Mouse (Mus musculus) ES-E14 (cell line): ENCODE results near the gene Ndufa8. TPM values are rescaled to one million over a fixed set of nuclear protein-coding genes. Genes with fewer than 3 reads are reported as not detected.

Experiments used
- DNase-seq: peaks from one replicate; pipeline ENCODE4 v3.0.0-alpha.2; 2013; ENCODE audit warnings: low read depth, low spot score
- H3K27ac ChIP-seq: 2 replicates; pipeline ENCODE4 v1.5.1; 2012; ENCODE audit warnings: low read depth, mild to moderate bottlenecking, low read length, moderate library complexity, mixed read lengths; ENCODE audit not compliant: poor library complexity, insufficient read depth, severe bottlenecking
- H3K36me3 ChIP-seq: 2 replicates; pipeline ENCODE4 v1.6.1; 2012; ENCODE audit warnings: mild to moderate bottlenecking, low read length, moderate library complexity, mixed read lengths; ENCODE audit not compliant: control insufficient read depth, poor library complexity, insufficient read depth, severe bottlenecking
- H3K4me1 ChIP-seq, 2 experiments: fragments of 150-350 bp in 1 of 2; sonication (generic) in 1 of 2; 2 replicates each; pipeline ENCODE4 v1.6.1; 2012; ENCODE audit warnings: low read length in 2 of 2, mild to moderate bottlenecking in 1 of 2, mixed read lengths in 1 of 2; ENCODE audit not compliant: control insufficient read depth in 2 of 2, insufficient read depth in 2 of 2, poor library complexity in 1 of 2
- H3K4me3 ChIP-seq, 2 experiments: fragments of 150-350 bp in 1 of 2; sonication (generic) in 1 of 2; 2 replicates each; pipeline ENCODE4 v1.5.1; 2012; ENCODE audit warnings: low read length in 2 of 2, low read depth in 1 of 2, mild to moderate bottlenecking in 1 of 2, mixed read lengths in 1 of 2; ENCODE audit not compliant: insufficient read depth in 1 of 2, poor library complexity in 1 of 2, severe bottlenecking in 1 of 2
- H3K9ac ChIP-seq: 2 replicates; pipeline ENCODE4 v1.6.1; 2012; ENCODE audit warnings: low read depth, mild to moderate bottlenecking, low read length, mixed read lengths; ENCODE audit not compliant: poor library complexity, insufficient read depth, severe bottlenecking
- H3K9me3 ChIP-seq: fragments of 150-350 bp; sonication (generic); 2 replicates; pipeline ENCODE4 v1.6.1; 2012; ENCODE audit warnings: low read depth, mild to moderate bottlenecking, low read length; ENCODE audit not compliant: control insufficient read depth, insufficient read depth
- CHD2 ChIP-seq: IDR thresholded peaks from 2 replicates; pipeline ENCODE4 v1.6.1; 2014; ENCODE audit warnings: mild to moderate bottlenecking, low read depth, low read length, inconsistent platforms
- HCFC1 ChIP-seq: IDR thresholded peaks from 2 replicates; pipeline ENCODE4 v1.6.1; 2012; ENCODE audit warnings: low read length, inconsistent platforms, borderline replicate concordance; ENCODE audit not compliant: insufficient read depth
- MAFK ChIP-seq: IDR thresholded peaks from 2 replicates; pipeline ENCODE4 v1.6.1; 2014; ENCODE audit warnings: mild to moderate bottlenecking, low read depth, low read length, inconsistent platforms; ENCODE audit not compliant: insufficient read depth
- ZC3H11A ChIP-seq: IDR thresholded peaks from 2 replicates; pipeline ENCODE4 v1.6.1; 2012; ENCODE audit warnings: low read depth, mild to moderate bottlenecking, inconsistent platforms, low read length, borderline replicate concordance
- ZNF384 ChIP-seq: IDR thresholded peaks from 2 replicates; pipeline ENCODE4 v1.6.1; 2012; ENCODE audit warnings: low read depth, low read length, inconsistent platforms
- in situ Hi-C, 2 experiments: fragments of 600-800 bp; cut with MboI; formaldehyde crosslinking; loops; one replicate each; pipeline ENCODE4 v1.15.1; 2025; ENCODE audit warnings: low sequenced_read_pairs in 2 of 2, inconsistent platforms in 1 of 2; ENCODE audit not compliant: unreplicated experiment in 2 of 2
- total RNA-seq: library from RNA; depleted of rRNA; stranded (reverse); fragments of 300-350 nt; gene quantifications from 2 replicates; pipeline ENCODE4 v1.2.3, GENCODE M21; 2012

Gene Ndufa8
- total RNA-seq, 1 experiment, result 89.0 TPM

GRCm38 (mm10) chr2:36053249-36053648, 4.0 kb upstream of the Ndufa8 start:
- Histone ChIP-seq H3K36me3 (no peaks in the 10 kb centered on the region), H3K4me1 (0 out of 4 replicates have a peak, but pooled peaks cover 0 to under 1% of the 10 kb centered on the region in 2 experiments), H3K9ac (no peak overlapping the region), H3K4me3 (no peak overlapping the region), H3K9me3 (no peaks in the 10 kb centered on the region), H3K27ac (no peak overlapping the region)
- no peak for DNase-seq
- in situ Hi-C loops, result no loop called here
- TF ChIP-seq MAFK (no peak), ZNF384 (no peak), CHD2 (no peak), ZC3H11A (no peak)

- H3K4me1 ChIP-seq, result 0 out of 4 replicates have a peak, but pooled peaks cover 0 to 2% of the 10 kb centered on the region in 2 experiments
- no peak overlapping the region for H3K27ac ChIP-seq
- DNase-seq, result no peak
- no peak overlapping the region for H3K9ac ChIP-seq
- TF ChIP-seq CHD2 (no peak), ZNF384 (no peak), ZC3H11A (no peak), MAFK (no peak), HCFC1 (no peak)
- in situ Hi-C loops, result no loop called here
- H3K4me3 ChIP-seq, result no peak overlapping the region
- H3K9me3 ChIP-seq, result no peaks in the 10 kb centered on the region
- 0 out of 2 replicates have a peak, but pooled peaks cover 2% of the 10 kb centered on the region for H3K36me3 ChIP-seq
Observed at GRCm38 (mm10) chr2:36049567-36049954, 355 bp upstream of the Ndufa8 start.

- Histone ChIP-seq H3K36me3 (peaks cover 7% of the 10 kb centered on the region), H3K4me1 (0 out of 4 replicates have a peak, but pooled peaks cover 0 to 2% of the 10 kb centered on the region in 2 experiments), H3K27ac (no peak overlapping the region), H3K9me3 (no peaks in the 10 kb centered on the region), H3K9ac (peak overlapping the region; percentile 1; the same call in 1 of the 2 replicates), H3K4me3 (peak overlapping the region; percentile 85 to 87)
- TF ChIP-seq ZNF384 (no peak), CHD2 (no peak), HCFC1 (no peak), ZC3H11A (no peak)
- DNase-seq, result no peak
- in situ Hi-C loops, result no loop called here
Observed at GRCm38 (mm10) chr2:36048164-36048563, 1.0 kb downstream of the Ndufa8 start.

GRCm38 (mm10) chr2:36040872-36041271, 8.3 kb downstream of the Ndufa8 start:
- no peaks in the 10 kb centered on the region for H3K9me3 ChIP-seq
- DNase-seq, result no peak
- no peak overlapping the region for H3K27ac ChIP-seq
- peaks cover 15% of the 10 kb centered on the region for H3K36me3 ChIP-seq
- no peak for TF ChIP-seq MAFK
- TF ChIP-seq HCFC1, result no peak
- TF ChIP-seq ZC3H11A, result no peak
- TF ChIP-seq CHD2, result no peak
- no peak for TF ChIP-seq ZNF384
- H3K9ac ChIP-seq, result no peak overlapping the region
- no peak overlapping the region for H3K4me3 ChIP-seq
- peaks cover 0 to 6% of the 10 kb centered on the region in 2 experiments; a peak in 2 of 4 replicates for H3K4me1 ChIP-seq
- in situ Hi-C loops, result no loop called here
